Mouse (Mus musculus): ENCODE results near the gene Slc35d1.
A peak's percentile ranks its signal among the peaks of the same experiment; 100 is the strongest.
"Not testable (repeated sequence)": the region's sequence is repeated elsewhere in the genome, so short reads cannot be mapped to it uniquely, and the experiment has no call there.

Slc35d1 gene

GRCm38 (mm10) chr4:103180300-103180888, 34.6 kb downstream of the Slc35d1 start:
- no peak for DNase-seq

- no peak for DNase-seq
These were observed 35.4 kb downstream of the Slc35d1 start for GRCm38 (mm10) chr4:103179581-103179980.

- DNase-seq, result peak; percentile 44
These were observed 36.2 kb downstream of the Slc35d1 start for GRCm38 (mm10) chr4:103178635-103179318.

GRCm38 (mm10) chr4:103177681-103178080, 37.3 kb downstream of the Slc35d1 start:
- no peak for DNase-seq

GRCm38 (mm10) chr4:103174001-103174400, 41.0 kb downstream of the Slc35d1 start:
- no peak for DNase-seq

GRCm38 (mm10) chr4:103173507-103173906, 41.5 kb downstream of the Slc35d1 start:
- no peak for DNase-seq

- DNase-seq, result no peak
These were observed 43.7 kb downstream of the Slc35d1 start for GRCm38 (mm10) chr4:103171256-103171655.

- not testable (repeated sequence) for DNase-seq
These were observed 48.8 kb downstream of the Slc35d1 start for GRCm38 (mm10) chr4:103166198-103166597.

GRCm38 (mm10) chr4:103158781-103159180, 56.2 kb downstream of the Slc35d1 start:
- no peak for DNase-seq

GRCm38 (mm10) chr4:103151946-103152345, 63.0 kb downstream of the Slc35d1 start:
- DNase-seq, result no peak

GRCm38 (mm10) chr4:103146339-103146738, 68.6 kb downstream of the Slc35d1 start:
- peak; percentile 77 for DNase-seq

- no peak for DNase-seq
These were observed 78.0 kb downstream of the Slc35d1 start for GRCm38 (mm10) chr4:103136946-103137345.

GRCm38 (mm10) chr4:103126533-103126932, 88.4 kb downstream of the Slc35d1 start:
- DNase-seq, result no peak

GRCm38 (mm10) chr4:103123606-103124005, 91.4 kb downstream of the Slc35d1 start:
- no peak for DNase-seq

- no peak for DNase-seq
These were observed 91.9 kb downstream of the Slc35d1 start for GRCm38 (mm10) chr4:103123086-103123485.

GRCm38 (mm10) chr4:103120874-103121389, 94.0 kb downstream of the Slc35d1 start:
- no peak for DNase-seq

Measured in cerebellum, adult 9-10 months (tissue).